Mouse (Mus musculus) urinary bladder, adult 18-20 months (tissue): ENCODE measurements at regions not wholly inside any gene's neighbourhood (a gene's known extent, or its start where the extent isn't known, plus 50 kb on each side); places are given as distances from the start of the nearest gene placed in this dataset.

Experiments used
- DNase-seq, 2 experiments: peaks; one replicate each; pipeline ENCODE4 v3.0.0; 2022; ENCODE audit warnings: low spot score in 2 of 2, mixed read lengths in 2 of 2

DNA sequence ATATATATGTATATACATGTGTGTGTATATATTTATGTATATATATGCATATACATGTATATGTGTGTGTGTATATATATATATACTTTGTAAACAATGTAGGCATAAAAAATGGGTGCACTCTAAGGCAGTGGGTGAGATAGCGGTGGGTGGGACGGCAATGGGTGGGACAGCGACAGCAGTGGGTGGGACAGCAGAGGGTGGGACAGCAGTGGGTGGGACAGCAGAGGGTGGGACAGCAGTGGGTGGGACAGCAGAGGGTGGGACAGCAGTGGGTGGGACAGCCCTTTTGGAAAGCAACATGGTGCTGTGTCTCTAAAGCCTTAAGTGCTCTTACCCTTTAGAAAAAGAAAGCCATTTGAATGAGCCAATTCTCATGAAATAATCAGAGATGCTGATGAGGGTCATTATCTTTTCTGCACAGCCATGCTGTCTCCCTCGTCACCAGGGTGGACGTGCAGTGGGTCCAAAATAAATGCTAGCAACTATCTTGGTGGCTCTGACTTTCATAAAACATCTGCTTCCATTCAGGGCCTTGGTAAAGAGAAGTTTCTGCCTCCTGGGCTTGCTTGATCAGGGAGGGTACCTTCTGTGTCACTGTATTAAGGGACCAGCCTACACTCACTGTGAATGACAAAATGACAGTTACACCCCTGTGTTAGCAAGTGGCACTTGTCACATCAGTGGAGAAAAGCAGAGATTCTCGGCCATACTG lies 119.3 kb upstream of the Slc44a1 start:
- DNase-seq: no peak

DNA sequence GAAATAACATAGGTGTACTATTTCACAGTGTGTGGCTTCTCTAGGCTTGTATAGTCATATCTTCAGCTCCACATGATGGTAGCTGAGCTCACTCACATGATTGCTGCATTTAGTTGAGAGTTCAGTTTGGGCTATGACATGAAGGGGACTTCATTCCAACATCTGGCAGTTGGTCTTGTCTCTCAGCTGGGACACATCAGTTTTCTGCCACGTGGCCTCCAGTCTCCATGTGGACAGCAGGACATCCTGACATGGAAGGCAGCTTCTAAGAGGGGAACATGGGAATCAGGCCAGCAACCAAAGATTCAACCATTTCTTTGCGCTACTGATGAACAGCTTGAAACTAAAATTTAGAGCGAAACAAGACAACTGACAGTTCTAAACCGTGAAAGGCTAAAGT lies 121.2 kb upstream of the Slc44a1 start:
- no peak for DNase-seq

- no peak for DNase-seq
These were observed 122.0 kb upstream of the Slc44a1 start for GRCm38 (mm10) chr4:53318181-53318580.

GRCm38 (mm10) chr4:53317453-53317824 lies 122.8 kb upstream of the Slc44a1 start:
- no peak for DNase-seq

DNA sequence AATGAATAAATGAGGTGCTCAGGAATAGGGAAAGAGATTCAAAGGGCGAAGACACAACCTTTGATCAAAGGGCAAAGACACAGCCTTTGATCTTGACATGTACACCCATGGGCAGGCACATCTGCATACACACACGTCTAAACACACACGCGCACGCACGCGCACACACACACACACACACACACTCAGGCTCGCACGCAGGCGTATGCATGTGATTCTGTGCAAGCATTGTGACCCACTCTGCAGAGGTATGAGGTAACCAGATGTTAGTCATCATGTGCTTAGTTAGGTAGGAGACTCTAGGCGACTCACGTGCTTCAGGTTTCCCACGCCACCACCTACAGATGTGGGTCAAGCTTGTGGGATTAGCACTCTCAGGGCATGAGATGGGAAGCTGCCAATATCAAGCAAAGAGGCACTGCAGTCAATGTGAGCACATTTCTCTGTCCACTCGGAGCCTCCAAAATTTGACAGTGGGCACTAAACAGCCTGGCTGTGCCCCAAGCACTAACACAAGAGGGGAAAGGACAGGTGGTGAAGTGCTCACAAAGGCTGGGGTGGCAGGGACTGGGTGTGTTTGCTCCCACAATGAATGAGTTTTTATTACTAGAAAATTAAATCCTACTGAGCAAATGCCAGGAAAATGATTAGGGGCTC lies 123.3 kb upstream of the Slc44a1 start:
- DNase-seq: no peak

- DNase-seq: no peak
These were observed 124.1 kb upstream of the Slc44a1 start for GRCm38 (mm10) chr4:53315876-53316762.

DNA sequence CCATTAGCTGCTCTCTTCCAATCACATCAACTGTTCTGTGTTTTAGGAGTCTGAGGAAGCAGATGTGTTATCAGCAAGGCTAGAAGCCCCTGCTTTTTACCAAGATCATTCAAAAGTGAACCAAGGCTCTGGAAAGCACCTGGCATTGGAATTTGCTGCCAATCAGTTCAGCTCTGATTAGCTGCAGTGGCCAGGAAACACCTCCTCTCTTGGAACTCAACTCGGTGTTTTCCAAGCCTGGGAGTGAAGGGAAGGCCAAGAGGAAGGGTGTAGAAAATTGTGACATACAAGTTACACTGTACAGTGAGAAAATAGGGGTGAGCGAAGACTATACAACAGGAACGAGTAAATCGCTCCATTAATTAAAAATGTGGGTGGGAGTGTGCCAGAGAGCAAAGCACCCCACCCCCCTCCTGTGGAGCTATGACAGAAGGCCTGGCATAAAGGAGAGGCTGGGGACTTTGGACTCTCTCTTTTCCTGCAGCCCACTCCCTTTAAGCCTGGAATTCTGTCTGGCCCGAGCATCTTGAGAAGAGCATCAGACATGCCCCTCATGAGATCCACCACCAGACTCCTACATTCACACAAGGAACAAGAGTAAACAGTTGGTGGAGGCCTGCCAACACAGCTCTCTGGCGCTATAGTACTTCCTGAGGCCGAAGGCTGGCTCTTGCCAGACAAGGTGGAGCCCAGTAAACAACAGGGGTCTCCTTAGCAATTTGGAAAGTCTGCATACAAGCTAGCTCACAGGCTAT lies 124.9 kb upstream of the Slc44a1 start:
- no peak for DNase-seq

DNA sequence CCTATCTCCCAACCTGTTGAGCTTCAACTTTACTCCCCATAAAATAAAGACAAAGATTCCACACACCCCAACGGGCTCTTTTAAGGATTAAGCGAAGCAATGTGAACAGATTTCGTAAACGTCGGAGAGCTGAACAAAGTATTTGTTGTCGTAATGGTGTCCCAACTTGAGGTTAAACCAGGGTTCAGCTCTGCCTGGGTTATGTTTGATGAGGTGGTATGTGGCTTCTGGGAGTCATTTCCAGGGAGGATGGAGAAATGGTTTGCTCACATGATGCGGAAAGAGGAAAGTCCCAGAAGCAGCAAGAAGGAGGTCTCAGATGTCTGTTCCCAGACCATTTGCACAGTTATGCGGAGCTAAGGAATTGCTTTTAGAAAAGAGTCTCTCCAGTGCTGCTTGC lies 126.1 kb upstream of the Slc44a1 start:
- no peak for DNase-seq

- no peak for DNase-seq
These were observed 133.1 kb upstream of the Slc44a1 start for GRCm38 (mm10) chr4:53307121-53307520.

DNA sequence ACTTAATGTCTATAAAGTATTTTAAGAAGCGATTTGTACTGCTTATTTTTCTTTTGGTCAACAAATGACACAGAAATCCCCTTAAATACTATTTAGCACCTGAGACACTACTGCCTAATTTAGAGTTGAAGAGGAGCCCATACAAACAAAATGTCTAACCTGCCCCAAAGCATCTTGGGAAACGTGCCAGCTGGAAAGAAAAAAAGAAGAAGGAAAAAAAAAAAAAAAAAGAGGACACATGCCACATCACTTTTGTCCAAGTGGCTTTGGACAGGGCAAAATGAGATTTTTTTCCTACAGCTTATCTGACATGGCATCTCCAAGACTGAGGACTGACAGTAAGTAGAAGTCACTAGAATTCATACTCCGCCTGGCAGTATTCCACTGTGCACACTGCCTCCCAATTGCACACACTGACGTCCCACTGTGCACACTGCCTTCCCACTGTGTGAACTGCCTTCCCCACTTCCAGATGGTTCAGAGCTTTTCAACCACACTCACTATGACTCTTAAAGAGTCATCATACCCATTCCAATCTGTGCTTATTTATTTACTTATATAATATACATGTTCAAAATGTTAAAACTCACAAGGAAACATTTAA lies 135.3 kb upstream of the Slc44a1 start:
- DNase-seq: no peak

GRCm38 (mm10) chr4:53304290-53304654 lies 135.9 kb upstream of the Slc44a1 start:
- DNase-seq: no peak

- no peak for DNase-seq
These were observed 136.5 kb upstream of the Slc44a1 start for GRCm38 (mm10) chr4:53303621-53304289.

GRCm38 (mm10) chr4:53297975-53298374 lies 138.3 kb upstream of the Abca1 start:
- DNase-seq: no peak

- DNase-seq: no peak
These were observed 132.9 kb upstream of the Abca1 start for GRCm38 (mm10) chr4:53292606-53293005.

- peak; percentile 13 to 26 for DNase-seq
These were observed 118.2 kb upstream of the Abca1 start for GRCm38 (mm10) chr4:53277741-53278525.

DNA sequence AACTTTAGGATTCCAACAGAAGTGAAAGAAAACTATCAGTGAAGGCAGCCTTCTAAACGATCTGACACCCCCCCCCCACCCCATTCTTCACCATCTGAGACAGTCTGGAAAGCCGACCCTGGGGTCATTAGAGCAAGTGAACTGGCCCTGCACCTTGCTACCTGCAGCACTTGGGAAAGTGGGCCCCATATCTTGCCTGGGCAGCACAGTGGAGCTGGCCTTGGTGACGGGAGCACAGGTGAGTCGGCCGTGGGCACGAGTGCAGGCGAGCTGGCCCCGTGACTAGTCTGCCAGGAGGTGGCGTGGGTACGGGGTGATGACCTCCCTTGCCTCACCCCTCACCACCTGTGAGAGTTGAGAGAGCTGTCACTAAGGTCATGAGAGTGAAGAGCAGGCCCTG lies 110.7 kb upstream of the Abca1 start:
- no peak for DNase-seq

DNA sequence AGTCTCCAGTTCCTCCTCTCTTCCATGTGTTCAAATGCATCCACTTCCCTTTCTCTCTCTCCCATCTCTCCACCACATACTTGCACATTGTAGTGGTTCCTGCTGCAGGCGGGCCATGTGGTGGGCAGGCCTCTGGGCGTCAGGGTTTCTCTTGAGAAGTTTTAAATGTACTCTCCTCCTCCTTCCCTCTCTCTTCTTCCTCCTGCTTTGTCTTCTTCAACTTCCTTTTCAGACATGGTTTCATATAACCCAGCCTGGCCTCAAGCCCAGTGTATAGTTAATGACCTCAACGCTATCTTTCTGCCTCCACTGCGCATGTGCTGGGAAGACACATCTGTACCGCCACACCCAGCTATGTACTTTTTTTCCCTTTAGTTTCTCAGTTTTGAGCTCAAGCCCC lies 110.3 kb upstream of the Abca1 start:
- no peak for DNase-seq

- DNase-seq: no peak
These were observed 109.7 kb upstream of the Abca1 start for GRCm38 (mm10) chr4:53269251-53269842.

GRCm38 (mm10) chr4:53264901-53265300 lies 105.2 kb upstream of the Abca1 start:
- DNase-seq: no peak

GRCm38 (mm10) chr4:53264501-53264900 lies 104.8 kb upstream of the Abca1 start:
- DNase-seq: no peak
